Mouse (Mus musculus): Measurements from ENCODE around the gene Rps17.

GRCm38 (mm10) chr7:81336432-81336786, 8.6 kb downstream of the Rps17 start:
- TF ChIP-seq MYC (IDR thresholded peaks at IDR 0.05; ENCODE audit: low read depth, low read length) (no peak), ELF1 (IDR thresholded peaks at IDR 0.05; ENCODE audit: low read depth, low read length) (no peak)
